Mouse (Mus musculus) thymus, adult 2 months (tissue): ENCODE results near the gene Trim9.

Source experiments
- CTCF ChIP-seq: fragments of 200-500 bp; IDR thresholded peaks from 2 replicates; pipeline ENCODE4 v1.5.1; 2012; ENCODE audit warnings: mild to moderate bottlenecking, control low read depth, low read length, moderate library complexity, borderline replicate concordance; ENCODE audit not compliant: control insufficient read depth, poor library complexity, insufficient read depth; ENCODE audit errors: extremely low read depth
- POLR2A ChIP-seq: fragments of 200-500 bp; IDR thresholded peaks from 2 replicates; pipeline ENCODE4 v1.6.1; 2012; ENCODE audit warnings: mild to moderate bottlenecking, low read length, control low read depth, moderate library complexity; ENCODE audit not compliant: control insufficient read depth, poor library complexity, insufficient read depth; ENCODE audit errors: extremely low read depth

DNA sequence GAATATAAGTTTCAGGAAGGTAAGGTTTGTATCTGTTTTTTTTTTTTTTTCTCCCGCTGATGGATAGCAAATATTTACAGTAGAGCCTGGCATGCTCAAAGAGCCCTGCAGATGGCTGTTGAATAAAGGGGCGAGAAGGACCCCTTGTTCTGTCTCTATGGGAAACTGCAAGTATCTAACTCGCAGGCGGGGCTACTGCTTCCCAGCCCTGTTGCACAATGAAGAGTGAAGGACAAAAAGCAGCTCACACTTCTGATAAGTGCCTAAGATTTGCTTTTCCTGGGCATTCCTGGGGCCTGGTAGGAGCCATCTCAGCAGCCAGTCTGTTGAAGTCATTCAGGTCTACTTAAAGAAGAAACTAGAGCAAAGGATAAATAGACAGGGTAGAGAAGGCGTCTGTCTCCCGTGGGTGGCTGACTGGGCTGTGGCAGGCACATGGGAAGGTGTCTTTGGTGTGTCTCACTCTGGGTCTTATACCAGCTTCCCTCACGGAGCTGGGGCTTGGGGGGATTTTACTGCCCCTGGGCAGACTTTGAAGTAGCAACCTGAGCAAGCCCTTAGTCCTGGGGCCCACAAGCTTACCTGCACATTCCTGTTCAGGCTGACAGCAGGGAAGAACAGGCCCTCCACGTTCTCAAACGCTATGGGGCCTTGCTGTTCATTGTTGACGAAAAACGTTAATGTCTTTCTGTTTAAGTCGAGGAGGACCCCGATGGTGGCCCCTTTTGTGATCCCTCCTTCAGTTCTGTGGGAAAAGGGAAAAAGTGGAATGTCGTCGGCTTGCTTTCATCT is 99.5 kb downstream of the Trim9 start:
- no peak for TF ChIP-seq CTCF
- TF ChIP-seq POLR2A: no peak
